Mouse (Mus musculus): ENCODE data around the gene Pkdcc.

DNA sequence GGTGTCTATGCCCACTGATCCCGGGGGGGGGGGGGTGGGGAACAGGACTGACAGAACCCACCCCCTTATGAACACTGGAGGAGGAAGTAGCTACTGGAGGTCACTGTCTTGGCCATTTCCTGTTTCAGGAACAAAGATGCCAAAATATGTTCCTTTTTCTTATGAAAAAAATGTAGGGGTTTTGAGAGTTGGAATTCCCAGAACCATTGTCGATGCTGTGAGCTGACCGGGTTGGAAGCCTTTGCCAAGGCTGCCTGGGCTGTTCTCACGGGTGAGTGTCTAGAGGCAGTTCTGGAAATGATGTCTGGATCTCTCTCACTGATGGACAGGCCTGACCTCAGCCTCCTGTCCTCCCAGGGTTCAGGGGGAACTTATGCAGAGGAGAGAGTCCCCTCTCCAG is 59.0 kb downstream of the Pkdcc start:
- TF ChIP-seq CTCF (IDR thresholded peaks at IDR 0.05; ENCODE audit: low read depth) (no peak), EP300 (IDR thresholded peaks at IDR 0.05; ENCODE audit: low read depth) (no peak)

Data from heart, postnatal 0 days (tissue).